9 mouse cellular contexts compared by ENCODE assay signal in the genomic region with DNA sequence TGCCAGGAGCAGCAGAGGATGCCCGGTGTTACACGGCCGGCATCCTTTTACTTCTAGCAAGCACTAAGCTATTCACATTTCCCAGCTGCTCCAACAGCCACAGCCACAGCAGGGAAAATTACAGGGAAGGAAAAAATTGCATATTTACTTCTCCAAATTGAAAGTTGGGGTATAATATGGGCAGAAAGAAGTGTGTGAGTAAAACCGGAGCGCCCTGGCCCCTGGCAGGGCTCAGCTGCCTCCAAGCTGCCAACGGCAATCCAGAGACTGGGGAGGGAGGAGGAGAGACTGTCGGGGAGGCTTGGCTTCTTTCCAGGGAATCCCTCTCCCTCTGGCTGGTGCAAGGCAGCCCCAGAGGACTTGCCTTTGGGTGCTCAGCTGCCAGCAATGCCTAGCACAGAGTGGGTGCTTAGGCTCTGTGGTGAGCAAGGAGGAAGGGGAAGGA. TPM values are rescaled to one million over a fixed set of nuclear protein-coding genes. Genes with fewer than 3 reads are reported as not detected.
DNase-seq lines count a peak whose midpoint lies in the region; ATAC-seq and TF ChIP-seq lines count a peak whose summit lies in the region.
"Had no signal": no experiment of that assay in that cellular context is flagged by ENCODE, and none has a peak within 500 bp of the region (broad histone marks: within the 10 kb centered on the region; RNA-seq: fewer than 3 reads in every experiment).

No protein-coding gene starts in this region.

- no peak overlapping the region for H3K9ac ChIP-seq in stomach, postnatal 0 days (ENCODE audit: low read length)

- H3K27ac ChIP-seq in kidney, adult 2 months (ENCODE audit: insufficient read depth, low read depth, low read length), result no peak overlapping the region
- no peak overlapping the region for H3K27ac ChIP-seq in stomach, postnatal 0 days (replicated peaks)

- peak; percentile 19 for DNase-seq in kidney, adult 18-20 months
- no peak for DNase-seq in kidney, adult 2 months
- peak; percentile 90 for DNase-seq in brain, adult 2 months (ENCODE audit: low read depth, low spot score)
- DNase-seq in frontal cortex, postnatal 36 days (ENCODE audit: low spot score in 2 of 2), result peak; percentile 70 to 73
- peak; percentile 77 for DNase-seq in left cerebral cortex, postnatal 4 days
- no peak for DNase-seq in stomach, postnatal 0 days (ENCODE audit: low spot score)
- no peak for DNase-seq in embryo, embryonic 10 days (ENCODE audit: low spot score)
- no peak for DNase-seq in embryo, embryonic 11 days

- no peak for TF ChIP-seq POLR2A in kidney, adult 2 months (IDR thresholded peaks at IDR 0.05; ENCODE audit: low read depth, low read length)

- 45% methylated on average over 7 of the region's 7 CpGs for WGBS in kidney, adult 2 months
- WGBS in stomach, postnatal 0 days, result 48% methylated on average over 7 of the region's 7 CpGs

- no peak overlapping the region for H3K4me3 ChIP-seq in kidney, adult 2 months (ENCODE audit: insufficient read depth, low read depth, low read length)
- H3K4me3 ChIP-seq in stomach, postnatal 0 days (ENCODE audit: low read depth, low read length), result no peak overlapping the region

- no peak for ATAC-seq in stomach, postnatal 0 days (ENCODE audit: low FRiP score, low TSS enrichment)

- no peak for TF ChIP-seq EP300 in stomach, postnatal 0 days (optimal IDR thresholded peaks at IDR 0.05)

- no peaks in the 10 kb centered on the region for H3K27me3 ChIP-seq in kidney, adult 2 months (replicated peaks; ENCODE audit: control insufficient read depth, insufficient read depth, low read length)
- no peaks in the 10 kb centered on the region for H3K27me3 ChIP-seq in stomach, postnatal 0 days (ENCODE audit: control insufficient read depth, insufficient read depth, low read length)

- peaks cover 4% of the 10 kb centered on the region; the same call in 1 of the 2 replicates for H3K9me3 ChIP-seq in stomach, postnatal 0 days (ENCODE audit: control insufficient read depth, low read length)

- no peaks in the 10 kb centered on the region for H3K4me1 ChIP-seq in kidney, adult 2 months (ENCODE audit: control insufficient read depth, insufficient read depth, low read length)
- no peaks in the 10 kb centered on the region for H3K4me1 ChIP-seq in stomach, postnatal 0 days (replicated peaks; ENCODE audit: control insufficient read depth, insufficient read depth)

- no peak for TF ChIP-seq CTCF in kidney, adult 2 months (conservative IDR thresholded peaks at IDR 0.05; ENCODE audit: insufficient read depth, insufficient read length, low read depth, low read length)
- no peak for TF ChIP-seq CTCF in stomach, postnatal 0 days (IDR thresholded peaks at IDR 0.05; ENCODE audit: low read depth)

- H3K4me2 ChIP-seq in stomach, postnatal 0 days (replicated peaks; ENCODE audit: low read depth), result no peak overlapping the region

- intact Hi-C loops in left cerebral cortex, postnatal 4 days (cut with DNase I), result no loop called here

- H3K36me3 ChIP-seq in kidney, adult 2 months (ENCODE audit: control insufficient read depth, insufficient read depth, low read length), result no peaks in the 10 kb centered on the region
- no peaks in the 10 kb centered on the region for H3K36me3 ChIP-seq in stomach, postnatal 0 days (ENCODE audit: control insufficient read depth, insufficient read depth, low read length)

RNA-seq across cellular contexts. Expression of gene Chst8, which starts 53.1 kb away (rescaled TPM):
- 8.3 and 10.2 TPM in 2 replicates for polyA plus RNA-seq in kidney, adult 2 months (2012; rRNA removed)
- total RNA-seq in left cerebral cortex, postnatal 4 days (2021), result 10 to 100 TPM; 13.4 to 14.4 TPM
- polyA plus RNA-seq in stomach, postnatal 0 days (2015; fragmentation: Nextera tagmentation; extraction: Ambion mirVana), result 1.3 and 1.8 TPM in 2 replicates
- total RNA-seq: common myeloid progenitor, adult 5-6 weeks had no signal

Comparison
In these comparisons a context has a peak if more than half of its experiments do, and no peak if none do; other contexts are left out.
1. DNase-seq: peak in kidney, adult 18-20 months (single experiment), brain, adult 2 months (single experiment), frontal cortex, postnatal 36 days (2 of 2) and left cerebral cortex, postnatal 4 days (single experiment); none in kidney, adult 2 months (single experiment), stomach, postnatal 0 days (single experiment), embryo, embryonic 10 days (single experiment) and embryo, embryonic 11 days (single experiment).